Mouse (Mus musculus) large intestine, adult 2 months (tissue): ENCODE data around the gene Mettl7a2. TPM values are rescaled to one million over a fixed set of nuclear protein-coding genes. Genes with fewer than 3 reads are reported as not detected.
"Not testable (repeated sequence)": the region's sequence is repeated elsewhere in the genome, so short reads cannot be mapped to it uniquely, and the experiment has no call there.

Experiments
- DNase-seq: peaks from one replicate; pipeline ENCODE4 v3.0.0-alpha.2; 2012; ENCODE audit warnings: low read depth, low spot score
- WGBS: fragments of 180-500 bp; shearing (Covaris S2); methylation state at CpG from one replicate; pipeline ENCODE4 v1.1.7; 2018; 5-methylcytosine and 5-hydroxymethylcytosine counted together
- polyA plus RNA-seq: library from polyadenylated mRNA; depleted of rRNA; stranded (reverse); fragments of >200 nt; gene quantifications from 2 replicates; pipeline ENCODE4 v1.2.3, GENCODE M21; 2012

Mettl7a2 gene
- polyA plus RNA-seq, 1 experiment, result not detected

- no peak for DNase-seq
- 53% methylated on average over 10 of the region's 10 CpGs for WGBS
Measured at GRCm38 (mm10) chr15:100334629-100335028, 18.4 kb upstream of the Mettl7a2 start, which contains the start of gene Mettl7a3. Mettl7a3 (plus strand) TSS chr15:100334929.

GRCm38 (mm10) chr15:100337328-100337727, 15.7 kb upstream of the Mettl7a2 start:
- not testable (repeated sequence) for DNase-seq

- not testable (repeated sequence) for DNase-seq
- WGBS, result 3% methylated on average over 10 of the region's 10 CpGs
Measured at GRCm38 (mm10) chr15:100337847-100338246, 15.2 kb upstream of the Mettl7a2 start.

GRCm38 (mm10) chr15:100341314-100341980, 11.6 kb upstream of the Mettl7a2 start:
- DNase-seq, result not testable (repeated sequence)
- 37% methylated on average over 5 of the region's 5 CpGs for WGBS

- no peak for DNase-seq
Measured at GRCm38 (mm10) chr15:100345484-100345883, 7.5 kb upstream of the Mettl7a2 start.

- WGBS, result 51% methylated on average over 14 of the region's 14 CpGs
- DNase-seq, result no peak
Measured at GRCm38 (mm10) chr15:100346761-100347160, 6.2 kb upstream of the Mettl7a2 start.

- WGBS, result 27% methylated on average over 2 of the region's 2 CpGs
- DNase-seq, result no peak
Measured at GRCm38 (mm10) chr15:100349496-100349895, 3.5 kb upstream of the Mettl7a2 start.

GRCm38 (mm10) chr15:100351501-100352060, 1.4 kb upstream of the Mettl7a2 start:
- 54% methylated on average over 6 of the region's 6 CpGs for WGBS
- no peak for DNase-seq

- WGBS, result 94% methylated on average over 22 of the region's 22 CpGs
- not testable (repeated sequence) for DNase-seq
Measured at GRCm38 (mm10) chr15:100353399-100353798, 399 bp downstream of the Mettl7a2 start.

- 27% methylated on average over 5 of the region's 5 CpGs for WGBS
- DNase-seq, result no peak
Measured at GRCm38 (mm10) chr15:100355876-100356275, 2.9 kb downstream of the Mettl7a2 start.

- no peak for DNase-seq
- WGBS, result 85% methylated on average over 7 of the region's 7 CpGs
Measured at GRCm38 (mm10) chr15:100364242-100364641, 11.2 kb downstream of the Mettl7a2 start, which contains the start of gene Higd1c. Higd1c (plus strand) TSS chr15:100364542.

GRCm38 (mm10) chr15:100365967-100366366, 13.0 kb downstream of the Mettl7a2 start:
- WGBS, result 60% methylated on average over 9 of the region's 9 CpGs
- not testable (repeated sequence) for DNase-seq

- WGBS, result 42% methylated on average over 7 of the region's 7 CpGs
- no peak for DNase-seq
Measured at GRCm38 (mm10) chr15:100367119-100367518, 14.1 kb downstream of the Mettl7a2 start.

- 44% methylated on average over 5 of the region's 5 CpGs for WGBS
- DNase-seq, result no peak
Measured at GRCm38 (mm10) chr15:100375066-100375465, 22.1 kb downstream of the Mettl7a2 start.

- not testable (repeated sequence) for DNase-seq
Measured at GRCm38 (mm10) chr15:100377847-100378505, 25.0 kb downstream of the Mettl7a2 start.

GRCm38 (mm10) chr15:100379658-100380057, 26.7 kb downstream of the Mettl7a2 start:
- WGBS, result 32% methylated on average over 8 of the region's 8 CpGs

More at GRCm38 (mm10) chr15:100377847-100378505, 25.0 kb downstream of the Mettl7a2 start:
- WGBS, result 33% methylated on average over 4 of the region's 9 CpGs

GRCm38 (mm10) chr15:100380104-100380503, 27.1 kb downstream of the Mettl7a2 start:
- 19% methylated on average over 2 of the region's 2 CpGs for WGBS
- no peak for DNase-seq

More at GRCm38 (mm10) chr15:100379658-100380057, 26.7 kb downstream of the Mettl7a2 start:
- DNase-seq, result no peak

- 91% methylated on average over 9 of the region's 9 CpGs for WGBS
- no peak for DNase-seq
Measured at GRCm38 (mm10) chr15:100385705-100386104, 32.7 kb downstream of the Mettl7a2 start.

GRCm38 (mm10) chr15:100387544-100388223, 34.7 kb downstream of the Mettl7a2 start:
- WGBS, result 42% methylated on average over 17 of the region's 17 CpGs
- no peak for DNase-seq

GRCm38 (mm10) chr15:100388224-100388835, 35.3 kb downstream of the Mettl7a2 start:
- 66% methylated on average over 16 of the region's 16 CpGs for WGBS
- no peak for DNase-seq
